Mouse (Mus musculus) forebrain, embryonic 10.5 days (tissue): ENCODE measurements around the gene Tada3. TPM values are rescaled to one million over a fixed set of nuclear protein-coding genes. Genes with fewer than 3 reads are reported as not detected.
A peak's percentile ranks its signal among the peaks of the same experiment; 100 is the strongest.
"Not testable (repeated sequence)": the region's sequence is repeated elsewhere in the genome, so short reads cannot be mapped to it uniquely, and the experiment has no call there.

Experiments
- DNase-seq: peaks from one replicate; pipeline ENCODE4 v3.0.0-alpha.2; 2017; ENCODE audit warnings: low spot score; ENCODE audit errors: extremely low spot score
- H3K27ac ChIP-seq: fragments of 300-500 bp; sonication (generic); 2 replicates; pipeline ENCODE4 v1.5.1; 2016; ENCODE audit warnings: mild to moderate bottlenecking
- H3K27me3 ChIP-seq: fragments of 300-500 bp; sonication (generic); 2 replicates; pipeline ENCODE4 v1.6.1; 2016; ENCODE audit warnings: mild to moderate bottlenecking; ENCODE audit not compliant: poor library complexity, severe bottlenecking
- H3K36me3 ChIP-seq: fragments of 300-500 bp; sonication (generic); replicated peaks from 2 replicates; pipeline ENCODE4 v1.6.1; 2016; ENCODE audit warnings: mild to moderate bottlenecking, moderate library complexity
- H3K4me1 ChIP-seq: fragments of 300-500 bp; sonication (generic); 2 replicates; pipeline ENCODE4 v1.6.1; 2016
- H3K4me3 ChIP-seq: fragments of 300-500 bp; sonication (generic); 2 replicates; pipeline ENCODE4 v1.5.1; 2016; ENCODE audit warnings: mild to moderate bottlenecking, moderate library complexity
- H3K9me3 ChIP-seq: fragments of 300-500 bp; sonication (generic); 2 replicates; pipeline ENCODE4 v1.6.1; 2016; ENCODE audit warnings: mild to moderate bottlenecking, moderate library complexity
- WGBS: fragments of 180-500 bp; shearing (Covaris S2); methylation state at CpG from one replicate; pipeline ENCODE4 v1.1.7; 2016; 5-methylcytosine and 5-hydroxymethylcytosine counted together
- polyA plus RNA-seq: library from polyadenylated mRNA; unstranded; fragments of >200 nt; fragmentation: Nextera tagmentation; extraction: Ambion mirVana; gene quantifications from 2 replicates; pipeline ENCODE4 v1.2.1, GENCODE M21; 2016

Gene Tada3
- polyA plus RNA-seq, 1 experiment from 2014 or later, result 53.8 TPM

GRCm38 (mm10) chr6:113351653-113352052, 26.0 kb downstream of the Tada3 start:
- H3K9me3 ChIP-seq, result no peaks in the 10 kb centered on the region
- no peaks in the 10 kb centered on the region for H3K36me3 ChIP-seq
- 68% methylated on average over 10 of the region's 10 CpGs for WGBS
- H3K4me3 ChIP-seq, result no peak overlapping the region
- H3K27ac ChIP-seq, result no peak overlapping the region
- no peaks in the 10 kb centered on the region for H3K4me1 ChIP-seq
- no peaks in the 10 kb centered on the region for H3K27me3 ChIP-seq
- DNase-seq, result no peak

DNA sequence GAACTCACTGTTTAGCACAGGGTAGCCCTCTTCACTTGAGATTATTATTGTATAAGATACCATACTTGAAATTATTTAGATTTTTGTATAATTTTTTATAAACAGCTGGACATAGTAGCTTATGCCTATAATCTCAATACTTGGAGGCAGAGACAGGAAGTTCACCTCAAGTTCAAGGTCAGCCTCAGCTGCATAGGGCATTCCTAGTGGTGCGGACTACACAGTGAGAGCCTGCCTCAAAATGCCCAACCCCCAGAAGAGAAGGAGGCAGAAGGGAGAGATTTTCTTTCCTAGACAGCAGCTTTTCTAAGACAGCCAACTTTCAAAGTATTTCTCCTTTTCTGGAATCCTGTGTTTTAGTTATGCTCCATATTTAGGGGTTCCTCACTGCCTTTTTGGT, 26.5 kb downstream of the Tada3 start:
- 86% methylated on average over 1 of the region's 1 CpGs for WGBS
- H3K9me3 ChIP-seq, result no peaks in the 10 kb centered on the region
- H3K27me3 ChIP-seq, result no peaks in the 10 kb centered on the region
- H3K4me1 ChIP-seq, result no peaks in the 10 kb centered on the region
- no peak overlapping the region for H3K27ac ChIP-seq
- no peaks in the 10 kb centered on the region for H3K36me3 ChIP-seq
- no peak for DNase-seq
- H3K4me3 ChIP-seq, result no peak overlapping the region

- Histone ChIP-seq H3K4me3 (no peak overlapping the region), H3K9me3 (no peaks in the 10 kb centered on the region), H3K27me3 (no peaks in the 10 kb centered on the region), H3K27ac (no peak overlapping the region), H3K4me1 (no peaks in the 10 kb centered on the region), H3K36me3 (no peaks in the 10 kb centered on the region)
- DNase-seq, result no peak
Measured at GRCm38 (mm10) chr6:113350538-113350937, 27.1 kb downstream of the Tada3 start.

GRCm38 (mm10) chr6:113346897-113347296, 30.8 kb downstream of the Tada3 start:
- Histone ChIP-seq H3K4me3 (no peak overlapping the region), H3K27me3 (0 out of 2 replicates have a peak, but pooled peaks cover 10% of the 10 kb centered on the region), H3K9me3 (no peaks in the 10 kb centered on the region), H3K4me1 (peaks cover 25% of the 10 kb centered on the region), H3K27ac (no peak overlapping the region), H3K36me3 (no peaks in the 10 kb centered on the region)
- WGBS, result 85% methylated on average over 4 of the region's 4 CpGs
- DNase-seq, result no peak

DNA sequence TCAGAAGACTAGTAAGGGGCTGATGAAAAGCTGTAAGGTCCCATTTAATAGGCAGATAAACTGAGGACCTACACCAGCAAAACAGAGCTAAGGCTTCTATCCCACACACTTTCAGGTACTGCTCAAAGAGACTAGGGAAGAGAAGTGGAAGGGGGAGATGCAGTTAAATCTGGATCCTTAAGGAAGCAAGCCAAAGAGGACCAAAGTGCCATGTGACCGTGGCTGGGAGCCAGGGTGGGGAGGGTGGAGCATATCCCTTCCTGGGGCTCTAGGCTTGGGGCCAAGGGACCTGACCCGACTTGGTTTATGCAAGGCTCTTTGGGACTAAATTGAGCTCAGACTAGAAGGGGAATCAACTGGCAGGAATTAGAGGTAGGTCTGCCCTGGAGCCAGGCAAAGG, 33.4 kb downstream of the Tada3 start:
- Histone ChIP-seq H3K27ac (peak overlapping the region; percentile 88; the same call in 1 of the 2 replicates), H3K4me1 (peaks cover 29% of the 10 kb centered on the region), H3K9me3 (no peaks in the 10 kb centered on the region), H3K4me3 (no peak overlapping the region; the same call in 1 of the 2 replicates), H3K36me3 (peaks cover 4% of the 10 kb centered on the region; the same call in 1 of the 2 replicates), H3K27me3 (0 out of 2 replicates have a peak, but pooled peaks cover 10% of the 10 kb centered on the region)
- DNase-seq, result no peak
- 56% methylated on average over 2 of the region's 2 CpGs for WGBS

GRCm38 (mm10) chr6:113343177-113344092, 34.2 kb downstream of the Tada3 start, which contains the start of gene Camk1:
TSS of gene Camk1 (minus strand) at chr6:113343984.
- peaks cover 29% of the 10 kb centered on the region for H3K4me1 ChIP-seq
- no peaks in the 10 kb centered on the region for H3K9me3 ChIP-seq
- peak within 1 kb of the TSS; percentile 69 for H3K4me3 ChIP-seq
- 0 out of 2 replicates have a peak, but pooled peaks cover 10% of the 10 kb centered on the region for H3K27me3 ChIP-seq
- peak; percentile 59 for DNase-seq
- H3K27ac ChIP-seq, result peak within 1 kb of the TSS; percentile 88
- H3K36me3 ChIP-seq, result peaks cover 11% of the 10 kb centered on the region; the same call in 1 of the 2 replicates
- WGBS, result 16% methylated on average over 32 of the region's 32 CpGs

GRCm38 (mm10) chr6:113342297-113342696, 35.4 kb downstream of the Tada3 start:
- Histone ChIP-seq H3K27me3 (0 out of 2 replicates have a peak, but pooled peaks cover 10% of the 10 kb centered on the region), H3K27ac (no peak overlapping the region), H3K9me3 (no peaks in the 10 kb centered on the region), H3K36me3 (peaks cover 16% of the 10 kb centered on the region), H3K4me1 (peaks cover 29% of the 10 kb centered on the region), H3K4me3 (no peak overlapping the region)
- DNase-seq, result no peak
- 58% methylated on average over 5 of the region's 7 CpGs for WGBS

- Histone ChIP-seq H3K4me3 (no peak overlapping the region), H3K27me3 (0 out of 2 replicates have a peak, but pooled peaks cover 10% of the 10 kb centered on the region), H3K36me3 (peaks cover 16% of the 10 kb centered on the region), H3K4me1 (peaks cover 29% of the 10 kb centered on the region), H3K27ac (no peak overlapping the region), H3K9me3 (no peaks in the 10 kb centered on the region)
- DNase-seq, result no peak
- WGBS, result 82% methylated on average over 6 of the region's 6 CpGs
Measured at GRCm38 (mm10) chr6:113341574-113341973, 36.1 kb downstream of the Tada3 start.

DNA sequence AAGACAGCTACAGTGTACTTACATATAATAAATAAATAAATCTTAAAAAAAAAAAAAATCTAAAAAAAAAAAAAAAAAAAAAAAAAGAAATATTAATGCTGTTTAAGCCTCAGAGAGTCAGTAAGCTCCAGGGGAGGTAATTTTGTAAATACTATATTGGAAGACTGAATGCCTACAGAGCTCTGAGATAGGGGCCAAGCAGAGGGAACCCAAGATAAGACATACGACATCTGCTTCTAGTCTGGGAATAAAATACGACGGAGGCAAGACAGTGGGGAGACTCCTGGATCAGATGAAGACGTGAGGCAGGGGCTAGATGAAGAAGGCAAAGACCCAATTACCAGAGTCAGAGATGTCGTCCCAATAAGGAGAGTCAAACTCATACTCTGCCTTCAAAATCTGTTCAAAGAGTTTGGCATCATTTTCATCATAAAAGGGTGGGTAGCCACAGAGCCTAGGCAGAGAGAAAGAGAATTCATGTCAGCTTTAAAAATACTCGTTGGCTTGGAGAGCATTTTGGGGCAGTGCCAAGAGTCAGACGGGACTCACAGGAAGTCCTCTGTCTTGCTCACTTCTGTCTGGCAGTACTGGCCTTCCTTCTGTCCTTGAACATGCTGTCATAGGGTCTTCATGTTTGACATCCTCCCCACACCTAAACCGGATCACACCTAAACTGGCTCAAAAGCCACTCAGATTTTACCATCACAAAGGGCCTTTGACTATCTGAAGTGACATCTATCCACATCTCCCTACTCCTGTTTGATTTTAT, 40.6 kb downstream of the Tada3 start:
- H3K27me3 ChIP-seq, result no peaks in the 10 kb centered on the region
- H3K9me3 ChIP-seq, result no peaks in the 10 kb centered on the region
- WGBS, result 82% methylated on average over 8 of the region's 8 CpGs
- no peak overlapping the region for H3K27ac ChIP-seq
- H3K36me3 ChIP-seq, result peaks cover 60% of the 10 kb centered on the region
- no peak for DNase-seq
- H3K4me1 ChIP-seq, result peaks cover 5% of the 10 kb centered on the region
- H3K4me3 ChIP-seq, result no peak overlapping the region

GRCm38 (mm10) chr6:113334216-113334615, 43.5 kb downstream of the Tada3 start:
- Histone ChIP-seq H3K4me1 (no peaks in the 10 kb centered on the region), H3K36me3 (peaks cover 80% of the 10 kb centered on the region), H3K27me3 (no peaks in the 10 kb centered on the region), H3K4me3 (no peak overlapping the region), H3K9me3 (no peaks in the 10 kb centered on the region), H3K27ac (no peak overlapping the region)
- DNase-seq, result no peak
- 84% methylated on average over 6 of the region's 6 CpGs for WGBS

DNA sequence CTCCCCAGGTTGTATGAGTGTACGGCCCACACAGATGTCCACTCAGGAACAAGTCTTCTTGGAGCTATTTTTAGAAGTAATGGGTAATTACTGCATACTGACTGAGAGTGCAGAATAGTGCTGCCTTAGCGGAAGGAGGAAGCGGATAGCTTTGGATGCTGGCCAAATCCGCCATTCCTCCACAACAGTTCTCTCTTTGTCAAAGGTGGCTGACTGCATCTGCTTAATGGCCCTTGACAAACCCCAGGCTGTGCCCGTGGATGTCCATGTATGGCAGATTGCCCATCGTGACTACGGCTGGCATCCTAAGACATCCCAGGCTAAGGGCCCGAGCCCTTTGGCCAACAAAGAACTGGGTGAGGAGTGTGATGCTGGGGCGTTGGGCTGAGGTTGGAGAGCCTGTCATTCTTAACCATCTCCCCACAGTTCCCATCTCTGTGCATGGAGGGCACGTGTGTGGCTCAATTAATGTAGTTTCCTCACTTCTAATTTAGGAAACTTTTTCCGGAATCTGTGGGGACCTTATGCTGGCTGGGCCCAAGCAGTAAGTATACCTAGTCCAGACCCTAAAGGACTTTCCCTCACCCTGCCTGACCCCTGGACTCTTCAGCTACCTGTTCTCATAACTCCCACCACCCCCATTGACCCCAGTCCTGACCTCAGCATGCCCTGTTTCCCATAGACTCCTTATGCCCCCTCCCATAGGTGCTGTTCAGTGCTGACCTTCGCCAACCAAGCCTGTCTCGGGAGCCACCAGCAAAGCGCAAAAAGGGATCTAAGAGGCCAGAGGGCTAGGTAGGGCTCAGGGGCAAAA, 44.3 kb downstream of the Tada3 start:
- Histone ChIP-seq H3K27me3 (no peaks in the 10 kb centered on the region), H3K4me3 (no peak overlapping the region), H3K36me3 (peaks cover 79% of the 10 kb centered on the region), H3K4me1 (no peaks in the 10 kb centered on the region), H3K27ac (no peak overlapping the region; the same call in 1 of the 2 replicates), H3K9me3 (no peaks in the 10 kb centered on the region)
- no peak for DNase-seq
- WGBS, result 92% methylated on average over 14 of the region's 14 CpGs

DNA sequence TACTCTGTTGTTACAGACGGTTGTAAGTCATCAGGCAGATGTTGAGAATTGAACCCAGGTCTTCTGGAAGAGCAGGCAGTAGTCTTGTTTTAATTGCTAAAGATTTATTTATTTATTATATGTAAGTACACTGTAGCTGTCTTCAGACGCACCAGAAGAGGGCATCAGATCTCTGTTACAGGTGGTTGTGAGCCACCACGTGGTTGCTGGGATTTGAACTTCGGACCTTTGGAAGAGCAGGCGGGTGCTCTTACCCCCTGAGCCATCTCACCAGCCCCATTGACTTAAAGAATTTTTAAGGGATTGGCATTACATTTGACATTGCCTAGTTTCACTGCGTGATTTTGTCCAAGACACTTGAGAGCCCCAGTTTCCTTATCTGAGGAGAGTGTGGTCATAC, 44.9 kb downstream of the Tada3 start:
- not testable (repeated sequence) for H3K9me3 ChIP-seq, H3K4me3 ChIP-seq, H3K27me3 ChIP-seq, H3K27ac ChIP-seq, H3K4me1 ChIP-seq, DNase-seq
- 82% methylated on average over 6 of the region's 6 CpGs for WGBS
- H3K36me3 ChIP-seq, result peaks cover 75% of the 10 kb centered on the region
